In genomic region chr12:33182428-33183137, GRCm38 (mm10) we compare ENCODE assay signal across 13 mouse cellular contexts. TPM values are rescaled to one million over a fixed set of nuclear protein-coding genes. Genes with fewer than 3 reads are reported as not detected.
A peak's percentile ranks its signal among the peaks of the same experiment; 100 is the strongest.
DNase-seq lines count a peak whose midpoint lies in the region; ATAC-seq and TF ChIP-seq lines count a peak whose summit lies in the region.
"Had no signal": no experiment of that assay in that cellular context is flagged by ENCODE, and none has a peak within 500 bp of the region (broad histone marks: within the 10 kb centered on the region; RNA-seq: fewer than 3 reads in every experiment).

No protein-coding gene starts in this region.

- 64% methylated on average over 11 of the region's 11 CpGs for WGBS in midbrain, embryonic 13.5 days
- WGBS in midbrain, embryonic 14.5 days, result 67% methylated on average over 11 of the region's 11 CpGs
- 76% methylated on average over 11 of the region's 11 CpGs for WGBS in kidney, embryonic 14.5 days

- no peak overlapping the region; the same call in 1 of the 2 replicates for H3K9ac ChIP-seq in midbrain, embryonic 13.5 days (replicated peaks)
- no peak overlapping the region for H3K9ac ChIP-seq in midbrain, embryonic 14.5 days (replicated peaks; ENCODE audit: low read length)
- H3K9ac ChIP-seq in kidney, embryonic 14.5 days (ENCODE audit: low read depth, low read length), result no peak overlapping the region
- H3K9ac ChIP-seq: liver, embryonic 14.5 days had no signal

- H3K4me1 ChIP-seq in midbrain, embryonic 13.5 days (replicated peaks), result peaks cover 12% of the 10 kb centered on the region
- H3K4me1 ChIP-seq in midbrain, embryonic 14.5 days (ENCODE audit: control insufficient read depth, insufficient read depth, low read length), result no peaks in the 10 kb centered on the region
- H3K4me1 ChIP-seq in kidney, embryonic 14.5 days (ENCODE audit: control insufficient read depth, insufficient read depth, low read length), result no peaks in the 10 kb centered on the region; the same call in 1 of the 2 replicates

- H3K4me3 ChIP-seq in midbrain, embryonic 13.5 days (replicated peaks), result no peak overlapping the region
- no peak overlapping the region for H3K4me3 ChIP-seq in midbrain, embryonic 14.5 days (replicated peaks; ENCODE audit: low read depth, low read length)
- no peak overlapping the region for H3K4me3 ChIP-seq in kidney, embryonic 14.5 days (ENCODE audit: low read length)
- H3K4me3 ChIP-seq: heart, embryonic 10.5 days; limb, embryonic 10.5 days had no signal

- DNase-seq in midbrain, embryonic 14.5 days, result no peak
- no peak for DNase-seq in Patski (ENCODE audit: low read depth, low spot score)
- peak; percentile 82 for DNase-seq in induced T-regulatory cell, adult 2 months (ENCODE audit: low read depth)
- DNase-seq in thymus, postnatal 25 days, result peak; percentile 32
- no peak for DNase-seq in heart, adult 9 months (ENCODE audit: low spot score in 2 of 2)
- DNase-seq: cerebellum, adult 11 months; heart, postnatal 4 days; lung, postnatal 36 days had no signal

- no peaks in the 10 kb centered on the region for H3K9me3 ChIP-seq in midbrain, embryonic 13.5 days
- no peaks in the 10 kb centered on the region for H3K9me3 ChIP-seq in midbrain, embryonic 14.5 days (ENCODE audit: control insufficient read depth, low read length)
- no peaks in the 10 kb centered on the region for H3K9me3 ChIP-seq in kidney, embryonic 14.5 days (ENCODE audit: control insufficient read depth, low read length)
- H3K9me3 ChIP-seq: heart, embryonic 10.5 days; limb, embryonic 10.5 days had no signal

- POLR2A ChIA-PET in Patski (lab: Charles Lee), result no interaction called here

- CTCF ChIA-PET in Patski (lab: Charles Lee), result interaction anchor here (0.8 to 1.7 kb wide), 2 partner anchors 26 to 98 kb away, joined by 3 read pairs; no protein-coding TSS in a partner anchor

- in situ Hi-C loops in Patski (cut with MboI; ENCODE audit: low pct_unique_long_range_greater_than_20kb), result no loop called here

- H3K27me3 ChIP-seq in midbrain, embryonic 13.5 days, result no peaks in the 10 kb centered on the region
- H3K27me3 ChIP-seq in midbrain, embryonic 14.5 days (ENCODE audit: control insufficient read depth, insufficient read depth, low read length), result no peaks in the 10 kb centered on the region
- H3K27me3 ChIP-seq in Patski, result no peaks in the 10 kb centered on the region
- H3K27me3 ChIP-seq in kidney, embryonic 14.5 days (ENCODE audit: control insufficient read depth, insufficient read depth, low read length), result no peaks in the 10 kb centered on the region

- ATAC-seq in midbrain, embryonic 13.5 days, result 0 out of 2 replicates have a peak, but pooled peaks have one; percentile 43
- no peak for ATAC-seq in midbrain, embryonic 14.5 days (ENCODE audit: low FRiP score, low TSS enrichment)
- peak; percentile 6 for ATAC-seq in Patski
- no peak for ATAC-seq in kidney, embryonic 14.5 days (ENCODE audit: low FRiP score, low TSS enrichment)

- H3K4me2 ChIP-seq in midbrain, embryonic 13.5 days (replicated peaks), result no peak overlapping the region
- H3K4me2 ChIP-seq in midbrain, embryonic 14.5 days (ENCODE audit: low read length), result no peak overlapping the region
- no peak overlapping the region for H3K4me2 ChIP-seq in kidney, embryonic 14.5 days (replicated peaks; ENCODE audit: low read depth, low read length)

- no peaks in the 10 kb centered on the region for H3K36me3 ChIP-seq in midbrain, embryonic 13.5 days
- no peaks in the 10 kb centered on the region for H3K36me3 ChIP-seq in midbrain, embryonic 14.5 days (ENCODE audit: control insufficient read depth, insufficient read depth, low read length)
- no peaks in the 10 kb centered on the region for H3K36me3 ChIP-seq in kidney, embryonic 14.5 days (ENCODE audit: control insufficient read depth, insufficient read depth, low read length)
- H3K36me3 ChIP-seq: heart, embryonic 10.5 days; limb, embryonic 10.5 days had no signal

- no peak overlapping the region for H3K27ac ChIP-seq in midbrain, embryonic 13.5 days
- H3K27ac ChIP-seq in midbrain, embryonic 14.5 days (replicated peaks; ENCODE audit: low read depth, low read length), result no peak overlapping the region
- no peak overlapping the region for H3K27ac ChIP-seq in kidney, embryonic 14.5 days (ENCODE audit: low read depth, low read length)
- H3K27ac ChIP-seq: heart, embryonic 10.5 days; limb, embryonic 10.5 days; liver, embryonic 14.5 days had no signal

- TF ChIP-seq CTCF in Patski (IDR thresholded peaks at IDR 0.05), result no peak

RNA-seq across cellular contexts. Expression of gene Atxn7l1, which starts 35.1 kb away (rescaled TPM):
- 18.6 and 19.3 TPM in 2 replicates for polyA plus RNA-seq in midbrain, embryonic 13.5 days (2015; fragmentation: Nextera tagmentation; extraction: Ambion mirVana)
- 22.6 and 23.9 TPM in 2 replicates for polyA plus RNA-seq in midbrain, embryonic 14.5 days (2014; fragmentation: Nextera tagmentation; extraction: Ambion mirVana)
- polyA plus RNA-seq in Patski (2021), result 42.0 TPM
- 14.3 and 16.5 TPM in 2 replicates for polyA plus RNA-seq in kidney, embryonic 14.5 days (2014; fragmentation: Nextera tagmentation; extraction: Ambion mirVana)

Comparison
In these comparisons a context has a peak if more than half of its experiments do, and no peak if none do; other contexts are left out.
1. ATAC-seq: peak in midbrain, embryonic 13.5 days (single experiment) and Patski (single experiment); none in midbrain, embryonic 14.5 days (single experiment) and kidney, embryonic 14.5 days (single experiment).
2. DNase-seq: peak in induced T-regulatory cell, adult 2 months (single experiment) and thymus, postnatal 25 days (single experiment); none in midbrain, embryonic 14.5 days (single experiment), Patski (single experiment) and heart, adult 9 months (0 of 2).